Mouse (Mus musculus) urinary bladder, adult 18-20 months (tissue): ENCODE data around the gene Abca1.

Experiments
- DNase-seq, 2 experiments: peaks; one replicate each; pipeline ENCODE4 v3.0.0; 2022; ENCODE audit warnings: low spot score in 2 of 2, mixed read lengths in 2 of 2

The Abca1 gene

GRCm38 (mm10) chr4:53159767-53160166 is at the start of gene Abca1:
TSS of gene Abca1 (minus strand) at chr4:53159895.
- DNase-seq = peak; percentile 89 to 93

GRCm38 (mm10) chr4:53204482-53204881 is 44.8 kb upstream of the Abca1 start:
- no peak for DNase-seq

- DNase-seq = no peak
Observed at GRCm38 (mm10) chr4:53203595-53204400, 44.1 kb upstream of the Abca1 start.

- DNase-seq = no peak
Observed at GRCm38 (mm10) chr4:53200276-53200675, 40.6 kb upstream of the Abca1 start.

GRCm38 (mm10) chr4:53197842-53198241 is 38.1 kb upstream of the Abca1 start:
- DNase-seq = no peak

- peak; percentile 70 to 87 for DNase-seq
Observed at GRCm38 (mm10) chr4:53196058-53196771, 36.5 kb upstream of the Abca1 start.

- peak in 1 of 2 experiments; percentile 23 for DNase-seq
Observed at GRCm38 (mm10) chr4:53187071-53187470, 27.4 kb upstream of the Abca1 start.

GRCm38 (mm10) chr4:53186573-53186972 is 26.9 kb upstream of the Abca1 start:
- no peak for DNase-seq

GRCm38 (mm10) chr4:53186141-53186540 is 26.4 kb upstream of the Abca1 start:
- no peak for DNase-seq

GRCm38 (mm10) chr4:53181479-53181878 is 21.8 kb upstream of the Abca1 start:
- no peak for DNase-seq

- DNase-seq = no peak
Observed at GRCm38 (mm10) chr4:53179308-53179820, 19.7 kb upstream of the Abca1 start.

- DNase-seq = no peak
Observed at GRCm38 (mm10) chr4:53178489-53178888, 18.8 kb upstream of the Abca1 start.

- DNase-seq = no peak
Observed at GRCm38 (mm10) chr4:53177696-53178095, 18.0 kb upstream of the Abca1 start.

GRCm38 (mm10) chr4:53174906-53175305 is 15.2 kb upstream of the Abca1 start:
- DNase-seq = no peak

- DNase-seq = no peak
Observed at GRCm38 (mm10) chr4:53170403-53170802, 10.7 kb upstream of the Abca1 start.

GRCm38 (mm10) chr4:53165231-53165630 is 5.5 kb upstream of the Abca1 start:
- DNase-seq = no peak

GRCm38 (mm10) chr4:53159176-53159575 is 519 bp downstream of the Abca1 start:
- peak; percentile 7 to 47 for DNase-seq

GRCm38 (mm10) chr4:53158634-53159033 is 1.1 kb downstream of the Abca1 start:
- DNase-seq = peak; percentile 83 to 88

- no peak for DNase-seq
Observed at GRCm38 (mm10) chr4:53155471-53155870, 4.2 kb downstream of the Abca1 start.

GRCm38 (mm10) chr4:53153711-53154110 is 6.0 kb downstream of the Abca1 start:
- no peak for DNase-seq

GRCm38 (mm10) chr4:53153061-53153460 is 6.6 kb downstream of the Abca1 start:
- no peak for DNase-seq

- DNase-seq = no peak
Observed at GRCm38 (mm10) chr4:53152655-53153054, 7.0 kb downstream of the Abca1 start.

- DNase-seq = no peak
Observed at GRCm38 (mm10) chr4:53150516-53150915, 9.2 kb downstream of the Abca1 start.
